Mouse (Mus musculus) C2C12 (cell line): ENCODE measurements around the gene Zbtb32.

ENCODE experiments used
- CTCF ChIP-seq: IDR thresholded peaks from one replicate; pipeline ENCODE4 v1.5.1; 2011; ENCODE audit not compliant: control insufficient read depth, insufficient read depth, insufficient read length
- FOSL1 ChIP-seq: IDR thresholded peaks from one replicate; pipeline ENCODE4 v1.8.0; 2011; ENCODE audit warnings: mild to moderate bottlenecking, low read length; ENCODE audit not compliant: poor library complexity, insufficient read depth, severe bottlenecking
- MYOG ChIP-seq: IDR thresholded peaks from one replicate; pipeline ENCODE4 v1.6.1; 2011; ENCODE audit not compliant: control insufficient read depth, insufficient read length; ENCODE audit errors: extremely low read depth
- USF1 ChIP-seq: IDR thresholded peaks from one replicate; pipeline ENCODE4 v1.6.1; 2011; ENCODE audit warnings: low read depth, mild to moderate bottlenecking, control low read depth, moderate library complexity

- TF ChIP-seq FOSL1 (no peak), CTCF (no peak), USF1 (no peak), MYOG (no peak)
These were observed 15.7 kb upstream of the Zbtb32 start for GRCm38 (mm10) chr7:30614454-30614853.
